Mouse (Mus musculus): Measurements from ENCODE around the gene Sigmar1.
"Not testable (repeated sequence)": the region's sequence is repeated elsewhere in the genome, so short reads cannot be mapped to it uniquely, and the experiment has no call there.

Sigmar1 gene

GRCm38 (mm10) chr4:41711705-41712375 lies 44.1 kb downstream of the Sigmar1 start:
- in situ Hi-C loops (cut with MboI) = loop anchor here (25.0 kb wide), 1 partner anchor 150 kb away; the partner anchor contains the start of genes Dnaic1 and Fam219a

DNA sequence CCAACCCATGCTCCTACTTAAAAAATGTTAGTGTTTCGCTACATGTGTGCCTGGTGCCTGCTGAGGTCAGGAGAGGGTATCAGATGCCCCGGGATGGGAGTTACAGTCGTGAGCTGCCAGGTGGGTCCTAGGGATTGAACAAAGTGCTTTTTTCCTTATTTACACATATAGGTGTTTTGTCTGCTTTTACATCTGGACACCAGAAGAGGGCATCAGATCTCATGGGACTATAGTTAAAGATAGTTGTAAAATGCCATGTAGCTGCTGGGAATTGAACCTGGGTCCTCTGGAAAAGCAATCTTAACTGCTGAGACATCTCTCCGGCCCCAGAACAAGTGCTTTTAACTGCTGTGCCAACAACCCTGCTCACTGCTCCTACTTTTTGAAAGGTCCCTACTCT lies 45.7 kb downstream of the Sigmar1 start:
- in situ Hi-C loops (cut with MboI) = loop anchor here (25.0 kb wide), 1 partner anchor 148 kb away; the partner anchor contains the start of genes Dnaic1 and Fam219a

- in situ Hi-C loops (cut with MboI) = loop anchor here (25.0 kb wide), 1 partner anchor 146 kb away; the partner anchor contains the start of genes Dnaic1 and Fam219a
These were observed 47.7 kb downstream of the Sigmar1 start for GRCm38 (mm10) chr4:41708192-41708745.

DNA sequence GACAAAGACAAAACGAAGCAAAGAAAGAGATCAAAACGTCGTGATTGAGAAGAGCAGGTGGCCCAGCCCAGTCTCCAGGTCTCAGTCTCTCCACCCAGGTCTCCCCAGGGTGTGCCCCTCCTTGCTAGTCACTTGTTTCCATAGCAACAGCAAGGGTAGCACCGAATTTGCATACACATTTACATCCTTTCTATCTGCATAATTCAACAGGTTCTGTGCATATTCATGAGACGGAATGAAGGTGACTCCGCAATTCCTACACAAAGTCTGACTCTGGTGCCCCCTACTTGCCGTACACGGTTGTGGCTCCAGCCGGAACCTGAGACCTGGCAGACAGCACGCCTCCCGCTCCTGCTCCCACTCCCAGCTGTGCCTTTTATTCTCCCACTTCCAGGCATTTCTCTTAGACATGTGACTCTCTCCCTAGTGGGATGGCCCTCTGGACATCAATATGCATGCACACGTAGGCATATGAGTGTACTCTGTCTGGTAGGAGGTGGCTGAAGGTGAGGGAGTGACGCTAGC lies 48.9 kb downstream of the Sigmar1 start:
- in situ Hi-C loops (cut with MboI) = loop anchor here (25.0 kb wide), 1 partner anchor 145 kb away; the partner anchor contains the start of genes Dnaic1 and Fam219a

DNA sequence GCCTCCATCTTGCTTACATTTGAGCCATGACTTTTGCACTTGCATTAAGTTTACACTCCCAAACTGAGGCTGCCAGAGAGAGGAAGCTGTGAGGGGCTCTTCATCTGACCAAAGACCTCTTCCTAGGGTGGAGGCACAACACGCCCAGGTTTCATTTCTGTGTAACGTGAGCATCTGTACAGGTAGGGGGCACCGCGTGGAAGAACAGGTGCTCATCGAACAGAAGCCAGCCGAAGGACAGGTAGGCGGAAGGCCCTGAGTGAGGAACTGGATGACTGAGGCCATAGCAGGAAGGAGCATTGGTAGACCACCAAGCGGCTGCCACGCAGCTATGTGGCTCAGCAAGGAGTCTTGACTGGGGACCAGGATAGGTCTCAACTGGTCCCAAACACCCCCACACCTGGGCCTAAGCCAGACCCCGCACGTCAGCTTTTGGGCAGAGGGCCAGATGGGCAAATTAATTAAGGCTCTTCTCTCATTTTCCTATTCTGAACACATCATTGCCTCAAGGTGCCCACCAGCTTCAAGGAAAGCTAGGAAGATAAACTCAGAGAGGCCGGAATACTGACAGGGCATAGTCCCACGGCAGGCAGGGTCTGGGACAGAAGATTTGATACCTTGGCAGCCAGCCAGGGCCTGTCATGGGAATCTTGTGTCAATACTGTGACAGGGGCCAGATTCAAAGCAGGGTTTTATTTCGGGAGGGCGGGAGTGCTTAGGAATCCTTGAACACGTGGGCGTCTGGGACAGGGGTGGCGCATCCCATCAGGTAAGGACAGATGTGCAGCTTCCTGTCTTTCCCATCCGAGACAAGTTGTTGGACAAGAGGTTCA lies 49.8 kb downstream of the Sigmar1 start:
- in situ Hi-C loops (cut with MboI) = loop anchor here (25.0 kb wide), 1 partner anchor 144 kb away; the partner anchor contains the start of genes Dnaic1 and Fam219a

- in situ Hi-C loops (cut with MboI) = loop anchor here (25.0 kb wide), 1 partner anchor 142 kb away; the partner anchor contains the start of genes Dnaic1 and Fam219a
These were observed 51.3 kb downstream of the Sigmar1 start for GRCm38 (mm10) chr4:41704651-41705050.

- in situ Hi-C loops (cut with MboI) = loop anchor here (25.0 kb wide), 1 partner anchor 140 kb away; the partner anchor contains the start of genes Dnaic1 and Fam219a
These were observed 53.7 kb downstream of the Sigmar1 start for GRCm38 (mm10) chr4:41702226-41702625.

DNA sequence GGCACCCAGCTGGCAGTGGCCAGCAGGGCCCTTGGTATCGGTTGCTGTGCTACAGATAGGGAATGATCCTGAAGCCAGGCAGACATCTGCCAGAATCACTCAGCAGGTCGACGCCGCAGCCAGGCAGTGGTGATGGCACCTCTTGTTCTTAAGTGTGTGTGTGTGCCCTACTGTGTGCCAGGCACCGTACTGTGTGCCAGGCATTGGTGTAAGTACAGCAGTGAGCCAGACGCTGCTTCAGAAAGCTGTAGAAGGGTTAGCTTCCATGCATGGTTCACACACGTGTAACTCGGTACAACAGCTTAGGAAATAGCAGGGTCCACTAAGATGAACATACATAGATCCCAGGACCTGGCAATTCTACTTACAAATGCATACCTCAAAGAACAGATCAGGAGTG lies 55.7 kb downstream of the Sigmar1 start:
- in situ Hi-C loops (cut with MboI) = loop anchor here (25.0 kb wide), 1 partner anchor 138 kb away; the partner anchor contains the start of genes Dnaic1 and Fam219a

GRCm38 (mm10) chr4:41699783-41700182 lies 56.2 kb downstream of the Sigmar1 start, which contains the start of gene Il11ra1:
TSS of gene Il11ra1 (plus strand) at chr4:41699989.
- in situ Hi-C loops (cut with MboI) = loop anchor here (25.0 kb wide), 1 partner anchor 137 kb away; the partner anchor contains the start of genes Dnaic1 and Fam219a

DNA sequence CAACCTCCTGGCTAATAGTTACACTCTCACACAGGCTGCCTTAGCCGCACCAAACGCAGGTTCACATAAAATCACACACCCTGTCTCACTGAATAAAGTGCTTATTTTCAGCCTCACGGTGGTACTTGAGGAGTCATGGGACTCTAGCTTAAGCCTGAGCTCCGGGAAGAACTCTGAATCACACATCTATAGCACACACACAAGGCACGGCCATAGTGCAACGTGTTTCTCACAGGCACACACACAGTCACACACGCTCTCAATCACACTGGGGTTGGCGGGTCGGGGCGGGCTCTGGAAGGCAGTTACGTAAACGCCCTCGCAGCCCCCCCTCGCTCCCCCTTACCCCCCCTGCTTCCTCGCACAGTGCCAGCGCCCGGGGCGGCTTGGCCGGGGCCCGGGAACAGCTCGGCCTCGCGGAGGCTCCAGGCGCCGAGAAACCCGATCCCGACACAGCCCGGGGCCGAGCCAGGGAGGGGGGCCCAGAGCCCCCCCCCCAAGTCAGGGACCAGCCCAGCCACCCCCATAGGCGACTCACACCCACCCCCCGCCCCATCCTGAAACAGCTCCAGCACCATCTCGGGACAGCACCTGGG lies 57.4 kb downstream of the Sigmar1 start:
- in situ Hi-C loops (cut with MboI) = not testable (repeated sequence)

- in situ Hi-C loops (cut with MboI) = not testable (repeated sequence)
These were observed 58.8 kb downstream of the Sigmar1 start, which contains the start of gene Cntfr for GRCm38 (mm10) chr4:41696930-41697841. TSS of gene Cntfr (minus strand) at chr4:41697089.

GRCm38 (mm10) chr4:41696452-41696851 lies 59.5 kb downstream of the Sigmar1 start:
- in situ Hi-C loops (cut with MboI) = not testable (repeated sequence)

DNA sequence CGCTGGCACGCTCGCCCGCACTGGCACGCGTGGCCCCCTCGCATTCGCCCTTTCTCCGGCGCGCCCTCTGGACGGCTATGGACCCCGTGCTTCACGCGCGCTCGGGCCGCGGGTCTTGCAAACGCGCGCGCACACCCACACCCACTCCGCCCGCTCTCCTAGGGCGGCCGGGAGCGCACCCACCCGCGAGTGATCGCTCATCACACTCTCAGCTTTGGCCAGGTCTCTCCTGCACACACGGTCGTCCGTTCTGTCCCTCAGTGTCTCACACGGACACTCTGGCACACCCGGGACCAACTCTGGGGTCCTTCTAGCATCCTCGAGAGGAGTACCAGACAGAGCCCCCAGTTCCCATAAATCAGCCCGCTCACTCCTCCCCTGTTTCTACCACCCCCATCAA lies 60.2 kb downstream of the Sigmar1 start:
- in situ Hi-C loops (cut with MboI) = not testable (repeated sequence)

DNA sequence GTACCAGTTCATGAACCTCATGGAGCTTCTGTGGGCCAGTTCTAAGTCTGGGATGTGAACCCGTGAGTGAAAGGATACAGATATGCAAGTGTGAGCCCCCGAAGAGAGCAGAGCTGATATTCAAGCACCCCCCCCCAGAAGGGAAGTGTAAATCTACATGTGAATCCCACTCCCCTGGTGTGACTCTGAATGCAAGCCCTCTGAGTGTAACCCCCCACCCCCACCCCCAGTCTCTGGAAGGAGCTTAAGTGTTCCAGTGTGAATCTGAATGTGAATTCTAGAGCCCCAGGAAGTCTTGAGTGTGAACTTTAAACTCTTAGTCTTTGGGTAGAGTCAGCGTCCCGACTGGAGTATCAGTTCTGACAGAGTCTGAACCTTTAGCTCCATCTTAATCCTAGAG lies 62.4 kb downstream of the Sigmar1 start:
- in situ Hi-C loops (cut with MboI) = not testable (repeated sequence)

- in situ Hi-C loops (cut with MboI) = not testable (repeated sequence)
These were observed 65.9 kb downstream of the Sigmar1 start for GRCm38 (mm10) chr4:41690014-41690413.

DNA sequence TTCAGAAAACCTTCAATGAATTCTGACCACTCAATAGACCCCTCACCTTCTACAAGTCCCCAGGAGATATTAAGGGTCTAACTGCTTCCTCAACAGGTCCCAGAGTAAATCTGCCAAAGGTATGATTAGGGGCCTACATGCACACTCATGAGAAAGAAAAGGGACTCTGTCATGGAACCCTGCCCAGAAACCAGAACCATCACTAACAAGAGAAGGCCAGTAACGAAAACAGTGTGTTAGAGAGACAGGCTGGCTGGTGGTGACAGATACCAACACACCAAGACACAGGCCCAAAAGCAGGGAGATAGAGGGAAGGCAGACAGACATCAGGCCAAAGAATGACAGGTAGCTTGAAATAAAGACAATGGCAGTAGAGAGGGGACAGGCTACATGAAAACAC lies 67.4 kb downstream of the Sigmar1 start:
- in situ Hi-C loops (cut with MboI) = not testable (repeated sequence)

Data from mature B cell (primary cell).